Mouse (Mus musculus) MEL (cell line): ENCODE data around the gene Cltc.

Source experiments
- CHD1 ChIP-seq: IDR thresholded peaks from 2 replicates; pipeline ENCODE4 v1.6.1; 2012; ENCODE audit warnings: low read depth, mild to moderate bottlenecking, inconsistent platforms, low read length, improper control_type of control experiment
- CTCF ChIP-seq, 3 experiments: IDR thresholded peaks in 2 of 3; conservative IDR thresholded peaks in 1 of 3; 2 replicates each; pipeline ENCODE4 v1.5.1; 2011 to 2012; ENCODE audit warnings: low read length in 3 of 3, low read depth in 2 of 3, mild to moderate bottlenecking in 2 of 3, improper control_type of control experiment in 1 of 3, inconsistent platforms in 1 of 3, mixed read lengths in 1 of 3, moderate library complexity in 1 of 3; ENCODE audit not compliant: control insufficient read depth in 1 of 3, insufficient read depth in 1 of 3, poor library complexity in 1 of 3, severe bottlenecking in 1 of 3
- MAZ ChIP-seq: IDR thresholded peaks from 2 replicates; pipeline ENCODE4 v1.6.1; 2012; ENCODE audit warnings: low read depth, mild to moderate bottlenecking, inconsistent platforms, low read length, improper control_type of control experiment

- no peak for TF ChIP-seq CTCF (IDR thresholded peaks at IDR 0.05 in 2 of 3, conservative IDR thresholded peaks at IDR 0.05 in 1 of 3; ENCODE audit: control insufficient read depth in 1 of 3, insufficient read depth in 1 of 3, low read depth in 2 of 3, low read length in 3 of 3, poor library complexity in 1 of 3, severe bottlenecking in 1 of 3)
- no peak for TF ChIP-seq MAZ
- TF ChIP-seq CHD1: no peak
These were observed 7.1 kb upstream of the Cltc start for GRCm38 (mm10) chr11:86764501-86764900.
